Mouse (Mus musculus): ENCODE measurements at regions not wholly inside any gene's neighbourhood (a gene's known extent, or its start where the extent isn't known, plus 50 kb on each side); places are given as distances from the start of the nearest gene placed in this dataset.
A peak's percentile ranks its signal among the peaks of the same experiment; 100 is the strongest.

GRCm38 (mm10) chr6:89040919-89041318 lies 138.9 kb downstream of the Tpra1 start:
- Histone ChIP-seq H3K9ac (ENCODE audit: low read depth, low read length) (no peak overlapping the region), H3K36me3 (ENCODE audit: control insufficient read depth, insufficient read depth, low read length) (no peaks in the 10 kb centered on the region), H3K4me1 (ENCODE audit: control insufficient read depth, insufficient read depth, low read length) (no peaks in the 10 kb centered on the region), H3K9me3 (ENCODE audit: control insufficient read depth, low read length) (no peaks in the 10 kb centered on the region), H3K4me3 (ENCODE audit: low read depth, low read length) (no peak overlapping the region), H3K4me2 (ENCODE audit: low read depth, low read length) (no peak overlapping the region), H3K27me3 (replicated peaks; ENCODE audit: control insufficient read depth, insufficient read depth, low read length) (no peaks in the 10 kb centered on the region), H3K27ac (replicated peaks; ENCODE audit: low read depth, low read length) (no peak overlapping the region)
- WGBS, result 77% methylated on average over 4 of the region's 4 CpGs
- no peak for DNase-seq (ENCODE audit: low spot score)
- ATAC-seq (ENCODE audit: low read depth), result no peak

- Histone ChIP-seq H3K27me3 (replicated peaks; ENCODE audit: control insufficient read depth, insufficient read depth, low read length) (no peaks in the 10 kb centered on the region), H3K27ac (replicated peaks; ENCODE audit: low read depth, low read length) (no peak overlapping the region), H3K9me3 (ENCODE audit: control insufficient read depth, low read length) (no peaks in the 10 kb centered on the region), H3K9ac (ENCODE audit: low read depth, low read length) (no peak overlapping the region), H3K4me2 (ENCODE audit: low read depth, low read length) (no peak overlapping the region), H3K4me3 (ENCODE audit: low read depth, low read length) (no peak overlapping the region), H3K36me3 (ENCODE audit: control insufficient read depth, insufficient read depth, low read length) (no peaks in the 10 kb centered on the region), H3K4me1 (ENCODE audit: control insufficient read depth, insufficient read depth, low read length) (no peaks in the 10 kb centered on the region)
- 37% methylated on average over 21 of the region's 24 CpGs for WGBS
- DNase-seq (ENCODE audit: low spot score), result peak; percentile 32
- ATAC-seq (ENCODE audit: low read depth), result peak; percentile 78; the same call in 1 of the 2 replicates
Measured at GRCm38 (mm10) chr6:89042478-89043239, 140.6 kb downstream of the Tpra1 start.

- Histone ChIP-seq H3K27me3 (replicated peaks; ENCODE audit: control insufficient read depth, insufficient read depth, low read length) (no peaks in the 10 kb centered on the region), H3K9me3 (ENCODE audit: control insufficient read depth, low read length) (no peaks in the 10 kb centered on the region), H3K36me3 (ENCODE audit: control insufficient read depth, insufficient read depth, low read length) (no peaks in the 10 kb centered on the region), H3K27ac (replicated peaks; ENCODE audit: low read depth, low read length) (no peak overlapping the region), H3K9ac (ENCODE audit: low read depth, low read length) (no peak overlapping the region), H3K4me2 (ENCODE audit: low read depth, low read length) (no peak overlapping the region), H3K4me3 (ENCODE audit: low read depth, low read length) (no peak overlapping the region), H3K4me1 (ENCODE audit: control insufficient read depth, insufficient read depth, low read length) (no peaks in the 10 kb centered on the region)
- 70% methylated on average over 4 of the region's 4 CpGs for WGBS
- DNase-seq (ENCODE audit: low spot score) (no peak), ATAC-seq (ENCODE audit: low read depth) (no peak)
Measured at GRCm38 (mm10) chr6:89045436-89045966, 143.4 kb downstream of the Tpra1 start.

GRCm38 (mm10) chr6:89046476-89046875 lies 144.4 kb downstream of the Tpra1 start:
- Histone ChIP-seq H3K4me1 (ENCODE audit: control insufficient read depth, insufficient read depth, low read length) (no peaks in the 10 kb centered on the region), H3K4me2 (ENCODE audit: low read depth, low read length) (no peak overlapping the region), H3K27me3 (replicated peaks; ENCODE audit: control insufficient read depth, insufficient read depth, low read length) (no peaks in the 10 kb centered on the region), H3K36me3 (ENCODE audit: control insufficient read depth, insufficient read depth, low read length) (no peaks in the 10 kb centered on the region), H3K4me3 (ENCODE audit: low read depth, low read length) (no peak overlapping the region), H3K27ac (replicated peaks; ENCODE audit: low read depth, low read length) (no peak overlapping the region), H3K9ac (ENCODE audit: low read depth, low read length) (no peak overlapping the region), H3K9me3 (ENCODE audit: control insufficient read depth, low read length) (no peaks in the 10 kb centered on the region)
- DNase-seq (ENCODE audit: low spot score) (no peak), ATAC-seq (ENCODE audit: low read depth) (no peak)
- 83% methylated on average over 2 of the region's 2 CpGs for WGBS

- Histone ChIP-seq H3K9me3 (ENCODE audit: control insufficient read depth, low read length) (no peaks in the 10 kb centered on the region), H3K9ac (ENCODE audit: low read depth, low read length) (no peak overlapping the region), H3K4me1 (ENCODE audit: control insufficient read depth, insufficient read depth, low read length) (no peaks in the 10 kb centered on the region), H3K4me2 (ENCODE audit: low read depth, low read length) (no peak overlapping the region), H3K36me3 (ENCODE audit: control insufficient read depth, insufficient read depth, low read length) (no peaks in the 10 kb centered on the region), H3K27me3 (replicated peaks; ENCODE audit: control insufficient read depth, insufficient read depth, low read length) (no peaks in the 10 kb centered on the region), H3K4me3 (ENCODE audit: low read depth, low read length) (no peak overlapping the region), H3K27ac (replicated peaks; ENCODE audit: low read depth, low read length) (no peak overlapping the region)
- 47% methylated on average over 6 of the region's 6 CpGs for WGBS
- no peak for DNase-seq (ENCODE audit: low spot score)
- ATAC-seq (ENCODE audit: low read depth), result no peak
Measured at GRCm38 (mm10) chr6:89047629-89048332, 145.7 kb downstream of the Tpra1 start.

GRCm38 (mm10) chr6:89049290-89049689 lies 147.2 kb downstream of the Tpra1 start:
- no peaks in the 10 kb centered on the region for H3K9me3 ChIP-seq (ENCODE audit: control insufficient read depth, low read length)
- no peak overlapping the region for H3K9ac ChIP-seq (ENCODE audit: low read depth, low read length)
- H3K4me1 ChIP-seq (ENCODE audit: control insufficient read depth, insufficient read depth, low read length), result no peaks in the 10 kb centered on the region
- no peak for DNase-seq (ENCODE audit: low spot score)
- no peaks in the 10 kb centered on the region for H3K36me3 ChIP-seq (ENCODE audit: control insufficient read depth, insufficient read depth, low read length)
- no peak overlapping the region for H3K27ac ChIP-seq (replicated peaks; ENCODE audit: low read depth, low read length)
- no peak overlapping the region for H3K4me2 ChIP-seq (ENCODE audit: low read depth, low read length)
- no peak overlapping the region for H3K4me3 ChIP-seq (ENCODE audit: low read depth, low read length)
- H3K27me3 ChIP-seq (replicated peaks; ENCODE audit: control insufficient read depth, insufficient read depth, low read length), result no peaks in the 10 kb centered on the region
- ATAC-seq (ENCODE audit: low read depth), result no peak
- 54% methylated on average over 1 of the region's 1 CpGs for WGBS

GRCm38 (mm10) chr6:89050575-89051270 lies 148.7 kb downstream of the Tpra1 start:
- Histone ChIP-seq H3K4me2 (ENCODE audit: low read depth, low read length) (no peak overlapping the region), H3K9me3 (ENCODE audit: control insufficient read depth, low read length) (no peaks in the 10 kb centered on the region), H3K27me3 (replicated peaks; ENCODE audit: control insufficient read depth, insufficient read depth, low read length) (no peaks in the 10 kb centered on the region), H3K4me1 (ENCODE audit: control insufficient read depth, insufficient read depth, low read length) (no peaks in the 10 kb centered on the region), H3K4me3 (ENCODE audit: low read depth, low read length) (no peak overlapping the region), H3K9ac (ENCODE audit: low read depth, low read length) (no peak overlapping the region), H3K27ac (replicated peaks; ENCODE audit: low read depth, low read length) (no peak overlapping the region), H3K36me3 (ENCODE audit: control insufficient read depth, insufficient read depth, low read length) (no peaks in the 10 kb centered on the region)
- ATAC-seq (ENCODE audit: low read depth) (no peak), DNase-seq (ENCODE audit: low spot score) (no peak)
- WGBS, result 84% methylated on average over 13 of the region's 13 CpGs

- ATAC-seq (ENCODE audit: low read depth) (no peak), DNase-seq (ENCODE audit: low spot score) (no peak)
- Histone ChIP-seq H3K4me1 (ENCODE audit: control insufficient read depth, insufficient read depth, low read length) (no peaks in the 10 kb centered on the region), H3K4me3 (ENCODE audit: low read depth, low read length) (no peak overlapping the region), H3K9me3 (ENCODE audit: control insufficient read depth, low read length) (no peaks in the 10 kb centered on the region), H3K27me3 (replicated peaks; ENCODE audit: control insufficient read depth, insufficient read depth, low read length) (no peaks in the 10 kb centered on the region), H3K36me3 (ENCODE audit: control insufficient read depth, insufficient read depth, low read length) (no peaks in the 10 kb centered on the region), H3K9ac (ENCODE audit: low read depth, low read length) (no peak overlapping the region), H3K4me2 (ENCODE audit: low read depth, low read length) (no peak overlapping the region), H3K27ac (replicated peaks; ENCODE audit: low read depth, low read length) (no peak overlapping the region)
- WGBS, result 80% methylated on average over 9 of the region's 9 CpGs
Measured at GRCm38 (mm10) chr6:89052758-89053460, 150.9 kb downstream of the Tpra1 start.

Data from embryonic facial prominence, embryonic 14.5 days (tissue).